Mouse (Mus musculus) liver, embryonic 14.5 days (tissue): ENCODE measurements around the gene Pnpla3.

ENCODE experiments used
- CTCF ChIP-seq: IDR thresholded peaks from 2 replicates; pipeline ENCODE4 v1.5.1; 2016; ENCODE audit warnings: antibody characterized with exemption, low read depth, control low read depth
- EP300 ChIP-seq: IDR thresholded peaks from 2 replicates; pipeline ENCODE4 v1.6.1; 2016; ENCODE audit warnings: antibody characterized with exemption, low read depth

GRCm38 (mm10) chr15:84126447-84126846 is 41.2 kb upstream of the Pnpla3 start:
- no peak for TF ChIP-seq CTCF
- no peak for TF ChIP-seq EP300
